Mouse (Mus musculus): ENCODE data around the gene Lrrc29.

DNA sequence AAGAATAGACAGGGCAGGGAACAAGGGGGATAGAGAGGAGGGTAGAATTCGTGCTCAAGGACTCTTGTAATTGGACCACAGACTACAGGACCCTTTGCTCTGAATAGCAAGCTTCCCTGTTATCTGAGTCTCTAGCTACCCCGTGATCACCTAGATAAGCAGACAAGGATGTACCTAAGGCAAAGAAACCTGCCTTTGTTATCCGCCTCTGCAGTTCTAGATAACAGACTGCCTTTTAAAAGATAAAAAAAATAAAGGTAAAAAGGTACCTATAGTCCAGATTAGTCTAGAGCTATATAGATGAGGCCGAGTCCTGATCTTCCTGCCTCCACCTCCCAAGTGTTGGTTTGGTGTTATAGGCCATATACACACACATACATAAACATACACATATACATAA, 16.7 kb upstream of the Lrrc29 start:
- TF ChIP-seq CTCF (IDR thresholded peaks at IDR 0.05; ENCODE audit: low read depth) (no peak), EP300 (optimal IDR thresholded peaks at IDR 0.05) (no peak)
